Mouse (Mus musculus): ENCODE results near the gene Cdc42bpb.

DNA sequence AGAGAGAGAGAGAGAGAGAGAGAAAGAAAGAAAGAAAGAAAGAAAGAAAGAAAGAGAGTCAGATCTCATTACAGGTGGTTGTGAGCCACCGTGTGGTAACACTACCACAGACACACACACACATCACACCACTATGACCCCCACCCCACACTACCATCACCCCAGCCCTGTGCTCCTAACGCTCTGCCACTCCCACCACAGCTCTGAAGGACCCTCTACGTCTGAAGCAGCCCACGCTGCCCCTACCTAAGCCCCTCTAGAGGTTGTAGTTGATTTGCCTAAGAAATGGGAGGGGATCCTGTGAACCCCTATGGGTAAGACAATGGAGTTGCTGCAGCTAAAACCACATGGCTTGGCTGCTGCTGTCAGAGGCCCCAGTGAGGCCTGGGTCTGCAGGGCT is 93.9 kb downstream of the Cdc42bpb start:
- TF ChIP-seq CTCF (IDR thresholded peaks at IDR 0.05; ENCODE audit: insufficient read depth, low read length) (no peak), POLR2A (IDR thresholded peaks at IDR 0.05; ENCODE audit: borderline replicate concordance, extremely low read depth, low read depth, low read length) (no peak)
